Mouse (Mus musculus) liver, embryonic 14.5 days (tissue): ENCODE data around the gene Slc17a2. TPM values are rescaled to one million over a fixed set of nuclear protein-coding genes. Genes with fewer than 3 reads are reported as not detected.

Source experiments
- ATAC-seq: fragments of 200-750 bp; cut with Nextera tagmentation; 2 replicates; pipeline ENCODE4 v1.8.0; 2017; ENCODE audit warnings: moderate number of reproducible peaks, mild to moderate bottlenecking, moderate library complexity; ENCODE audit not compliant: insufficient read depth
- DNase-seq, 3 experiments: peaks; one replicate each; pipeline ENCODE4 v3.0.0-alpha.2; 2012 to 2013; ENCODE audit warnings: low read depth in 3 of 3, low spot score in 3 of 3
- H3K27ac ChIP-seq: fragments of 300-500 bp; sonication (generic); 2 replicates; pipeline ENCODE4 v1.5.1; 2014; ENCODE audit warnings: moderate library complexity, mild to moderate bottlenecking, control low read depth, inconsistent platforms
- H3K27me3 ChIP-seq: fragments of 300-500 bp; sonication (generic); 2 replicates; pipeline ENCODE4 v1.6.1; 2014; ENCODE audit warnings: mild to moderate bottlenecking, low read length, moderate library complexity; ENCODE audit not compliant: control insufficient read depth, insufficient read depth
- H3K36me3 ChIP-seq: fragments of 300-500 bp; sonication (generic); replicated peaks from 2 replicates; pipeline ENCODE4 v1.6.1; 2014; ENCODE audit warnings: low read depth; ENCODE audit not compliant: control insufficient read depth, insufficient read depth
- H3K4me1 ChIP-seq, 2 experiments: fragments of 200-500 bp in 1 of 2; fragments of 300-500 bp in 1 of 2; sonication (generic) in 1 of 2; replicated peaks; 2 replicates each; pipeline ENCODE4 v1.6.1; 2012 to 2014; ENCODE audit warnings: antibody characterized with exemption in 1 of 2, inconsistent platforms in 1 of 2, low read length in 1 of 2; ENCODE audit not compliant: control insufficient read depth in 2 of 2, insufficient read depth in 2 of 2
- H3K4me2 ChIP-seq: fragments of 300-500 bp; sonication (generic); 2 replicates; pipeline ENCODE4 v1.6.1; 2014; ENCODE audit warnings: low read depth, mild to moderate bottlenecking, control low read depth, moderate library complexity
- H3K4me3 ChIP-seq, 2 experiments: fragments of 200-500 bp in 1 of 2; fragments of 300-500 bp in 1 of 2; sonication (generic) in 1 of 2; 2 replicates each; pipeline ENCODE4 v1.5.1; 2012 to 2014; ENCODE audit warnings: low read depth in 2 of 2, low read length in 2 of 2, mild to moderate bottlenecking in 2 of 2, control low read depth in 1 of 2, inconsistent platforms in 1 of 2, moderate library complexity in 1 of 2; ENCODE audit not compliant: insufficient read depth in 1 of 2
- H3K9ac ChIP-seq: fragments of 300-500 bp; sonication (generic); replicated peaks from 2 replicates; pipeline ENCODE4 v1.6.1; 2014; ENCODE audit warnings: mild to moderate bottlenecking, control low read depth, moderate library complexity
- H3K9me3 ChIP-seq: fragments of 300-500 bp; sonication (generic); 2 replicates; pipeline ENCODE4 v1.6.1; 2016; ENCODE audit warnings: low read length, mixed read lengths; ENCODE audit not compliant: control insufficient read depth
- CTCF ChIP-seq: IDR thresholded peaks from 2 replicates; pipeline ENCODE4 v1.5.1; 2016; ENCODE audit warnings: antibody characterized with exemption, low read depth, control low read depth
- EP300 ChIP-seq: IDR thresholded peaks from 2 replicates; pipeline ENCODE4 v1.6.1; 2016; ENCODE audit warnings: antibody characterized with exemption, low read depth
- WGBS: fragments of 180-500 bp; shearing (Covaris S2); extraction: QIAGEN DNeasy Blood & Tissue Kit; methylation state at CpG from one replicate; pipeline ENCODE4 v1.1.7; 2014; ENCODE audit not compliant: insufficient replicate concordance; 5-methylcytosine and 5-hydroxymethylcytosine counted together
- polyA plus RNA-seq, 2 experiments: library from polyadenylated mRNA; depleted of rRNA in 1 of 2; stranded (reverse) in 1 of 2; unstranded in 1 of 2; fragments of >200 nt; fragmentation: Nextera tagmentation in 1 of 2; extraction: Ambion mirVana in 1 of 2; gene quantifications; 2 replicates each; pipeline versions ENCODE4 v1.2.1 to v1.2.3; 2012 to 2014

Slc17a2 gene
- polyA plus RNA-seq, 2 experiments, result 1.1 to 1.3 TPM

GRCm38 (mm10) chr13:23867000-23867399 lies 60.2 kb downstream of the Slc17a2 start:
- Histone ChIP-seq H3K9me3 (no peaks in the 10 kb centered on the region), H3K4me3 (no peak overlapping the region), H3K9ac (no peak overlapping the region), H3K36me3 (no peaks in the 10 kb centered on the region), H3K4me1 (peaks cover 0 to 18% of the 10 kb centered on the region in 2 experiments; a peak in 2 of 4 replicates), H3K27me3 (no peaks in the 10 kb centered on the region), H3K4me2 (no peak overlapping the region), H3K27ac (no peak overlapping the region)
- DNase-seq (no peak), ATAC-seq (no peak)
- 62% methylated on average over 6 of the region's 6 CpGs for WGBS
- no peak for TF ChIP-seq CTCF
- TF ChIP-seq EP300, result no peak

- WGBS, result 70% methylated on average over 7 of the region's 7 CpGs
- no peaks in the 10 kb centered on the region for H3K9me3 ChIP-seq
- no peak for TF ChIP-seq EP300
- no peak for TF ChIP-seq CTCF
- no peak within 1 kb of the TSS; the same call in 1 of the 2 replicates for H3K4me2 ChIP-seq
- H3K27me3 ChIP-seq, result no peaks in the 10 kb centered on the region
- H3K36me3 ChIP-seq, result no peaks in the 10 kb centered on the region
- peaks cover 0 to 18% of the 10 kb centered on the region in 2 experiments; a peak in 2 of 4 replicates for H3K4me1 ChIP-seq
- H3K9ac ChIP-seq, result no peak within 1 kb of the TSS
- DNase-seq, result no peak
- H3K27ac ChIP-seq, result no peak within 1 kb of the TSS
- peak; percentile 41; the same call in 1 of the 2 replicates for ATAC-seq
- H3K4me3 ChIP-seq, result no peak within 1 kb of the TSS
These were observed 60.6 kb downstream of the Slc17a2 start, which contains the start of gene Slc17a1 for GRCm38 (mm10) chr13:23867405-23867804. Gene Slc17a1 (plus strand): TSS chr13:23867750.

- Histone ChIP-seq H3K36me3 (no peaks in the 10 kb centered on the region), H3K27ac (no peak overlapping the region), H3K27me3 (no peaks in the 10 kb centered on the region), H3K4me1 (peaks cover 0 to 18% of the 10 kb centered on the region in 2 experiments; a peak in 2 of 4 replicates), H3K9ac (no peak overlapping the region), H3K4me3 (no peak overlapping the region), H3K4me2 (no peak overlapping the region), H3K9me3 (no peaks in the 10 kb centered on the region)
- DNase-seq (peak in 2 of 3 experiments; percentile 17 to 20), ATAC-seq (no peak)
- 54% methylated on average over 8 of the region's 8 CpGs for whole genome bisulfite sequencing
- no peak for TF ChIP-seq CTCF
- no peak for TF ChIP-seq EP300
These were observed 62.2 kb downstream of the Slc17a2 start for GRCm38 (mm10) chr13:23868790-23869533.

- WGBS, result 51% methylated on average over 3 of the region's 3 CpGs
- Histone ChIP-seq H3K27me3 (no peaks in the 10 kb centered on the region), H3K27ac (no peak overlapping the region), H3K36me3 (no peaks in the 10 kb centered on the region), H3K9me3 (no peaks in the 10 kb centered on the region), H3K9ac (no peak overlapping the region), H3K4me1 (peaks cover 0 to 18% of the 10 kb centered on the region in 2 experiments; a peak in 2 of 4 replicates), H3K4me2 (no peak overlapping the region), H3K4me3 (no peak overlapping the region)
- no peak for DNase-seq
- TF ChIP-seq CTCF, result no peak
- TF ChIP-seq EP300, result no peak
- no peak for ATAC-seq
These were observed 63.2 kb downstream of the Slc17a2 start for GRCm38 (mm10) chr13:23869996-23870395.

GRCm38 (mm10) chr13:23873141-23873540 lies 66.3 kb downstream of the Slc17a2 start:
- no peak overlapping the region for H3K27ac ChIP-seq
- no peak for ATAC-seq
- peaks cover 0 to 11% of the 10 kb centered on the region in 2 experiments; a peak in 2 of 4 replicates for H3K4me1 ChIP-seq
- H3K27me3 ChIP-seq, result no peaks in the 10 kb centered on the region
- no peak overlapping the region for H3K4me2 ChIP-seq
- H3K9ac ChIP-seq, result no peak overlapping the region
- H3K4me3 ChIP-seq, result no peak overlapping the region
- TF ChIP-seq CTCF (no peak), EP300 (no peak)
- no peak for DNase-seq
- H3K9me3 ChIP-seq, result no peaks in the 10 kb centered on the region
- no peaks in the 10 kb centered on the region for H3K36me3 ChIP-seq
- 32% methylated on average over 5 of the region's 5 CpGs for WGBS

Other genes starting within 250 kb of the Slc17a2 start
- gene Hist1h3e, start 244.6 kb upstream of the Slc17a2 start, polyA plus RNA-seq (2012; rRNA removed), result 25.4 and 53.3 TPM in 2 replicates
- 3.9 and 5.1 TPM in 2 replicates for gene Hist1h3e, start 244.6 kb upstream of the Slc17a2 start, polyA plus RNA-seq (2014; fragmentation: Nextera tagmentation; extraction: Ambion mirVana)
- 10.8 and 14.3 TPM in 2 replicates for gene Hist1h2ae, start 235.8 kb upstream of the Slc17a2 start, polyA plus RNA-seq (2012; rRNA removed)
- gene Hist1h2ae, start 235.8 kb upstream of the Slc17a2 start, polyA plus RNA-seq (2014; fragmentation: Nextera tagmentation; extraction: Ambion mirVana), result 150 and 151 TPM in 2 replicates
- 42.1 and 55.9 TPM in 2 replicates for gene Hist1h2bg, start 235.6 kb upstream of the Slc17a2 start, polyA plus RNA-seq (2012; rRNA removed)
- 6.9 and 10.2 TPM in 2 replicates for gene Hist1h2bg, start 235.6 kb upstream of the Slc17a2 start, polyA plus RNA-seq (2014; fragmentation: Nextera tagmentation; extraction: Ambion mirVana)
- gene Hist1h2bf, start 232.8 kb upstream of the Slc17a2 start, polyA plus RNA-seq (2012; rRNA removed), result 15.9 and 35.2 TPM in 2 replicates
- 3.4 and 4.4 TPM in 2 replicates for gene Hist1h2bf, start 232.8 kb upstream of the Slc17a2 start, polyA plus RNA-seq (2014; fragmentation: Nextera tagmentation; extraction: Ambion mirVana)
- 10.4 and 25.5 TPM in 2 replicates for gene Hist1h2ad, start 232.6 kb upstream of the Slc17a2 start, polyA plus RNA-seq (2012; rRNA removed)
- 4.7 and 5.1 TPM in 2 replicates for gene Hist1h2ad, start 232.6 kb upstream of the Slc17a2 start, polyA plus RNA-seq (2014; fragmentation: Nextera tagmentation; extraction: Ambion mirVana)
- gene Hist1h3d, start 231.2 kb upstream of the Slc17a2 start, polyA plus RNA-seq (2012; rRNA removed), result 20.4 and 27.3 TPM in 2 replicates
- gene Hist1h3d, start 231.2 kb upstream of the Slc17a2 start, polyA plus RNA-seq (2014; fragmentation: Nextera tagmentation; extraction: Ambion mirVana), result 7.1 and 7.2 TPM in 2 replicates
- gene Hist1h4d, start 225.4 kb upstream of the Slc17a2 start, polyA plus RNA-seq (2012; rRNA removed), result 8.6 and 12.8 TPM in 2 replicates
- 152 and 155 TPM in 2 replicates for gene Hist1h4d, start 225.4 kb upstream of the Slc17a2 start, polyA plus RNA-seq (2014; fragmentation: Nextera tagmentation; extraction: Ambion mirVana)
- 2.8 and 3.3 TPM in 2 replicates for gene Hist1h2be, start 185.9 kb upstream of the Slc17a2 start, polyA plus RNA-seq (2012; rRNA removed)
- 0.95 and 1.3 TPM in 2 replicates for gene Hist1h2be, start 185.9 kb upstream of the Slc17a2 start, polyA plus RNA-seq (2014; fragmentation: Nextera tagmentation; extraction: Ambion mirVana)
- gene Hist1h1e, start 184.4 kb upstream of the Slc17a2 start, polyA plus RNA-seq (2012; rRNA removed), result 6.3 and 8.0 TPM in 2 replicates
- gene Hist1h1e, start 184.4 kb upstream of the Slc17a2 start, polyA plus RNA-seq (2014; fragmentation: Nextera tagmentation; extraction: Ambion mirVana), result 23.1 and 24.4 TPM in 2 replicates
- 1.5 and 1.8 TPM in 2 replicates for gene Hist1h2ac, start 123.0 kb upstream of the Slc17a2 start, polyA plus RNA-seq (2012; rRNA removed)
- gene Hist1h2ac, start 123.0 kb upstream of the Slc17a2 start, polyA plus RNA-seq (2014; fragmentation: Nextera tagmentation; extraction: Ambion mirVana), result 1.1 and 1.3 TPM in 2 replicates
- gene Hist1h2bc, start 122.8 kb upstream of the Slc17a2 start, polyA plus RNA-seq (2012; rRNA removed), result 67.1 and 79.7 TPM in 2 replicates
- 104 and 106 TPM in 2 replicates for gene Hist1h2bc, start 122.8 kb upstream of the Slc17a2 start, polyA plus RNA-seq (2014; fragmentation: Nextera tagmentation; extraction: Ambion mirVana)
- gene Hist1h1t, start 111.2 kb upstream of the Slc17a2 start, polyA plus RNA-seq (2012; rRNA removed), result 0.13 TPM in 1 of 2 replicates, not detected in the other
- not detected in 2 replicates for gene Hist1h1t, start 111.2 kb upstream of the Slc17a2 start, polyA plus RNA-seq (2014; fragmentation: Nextera tagmentation; extraction: Ambion mirVana)
- gene Hist1h4c, start 108.5 kb upstream of the Slc17a2 start, polyA plus RNA-seq (2012; rRNA removed), result 3.5 and 6.2 TPM in 2 replicates
- gene Hist1h4c, start 108.5 kb upstream of the Slc17a2 start, polyA plus RNA-seq (2014; fragmentation: Nextera tagmentation; extraction: Ambion mirVana), result 8.5 and 10.1 TPM in 2 replicates
- 2.8 and 3.4 TPM in 2 replicates for gene Hfe, start 96.1 kb upstream of the Slc17a2 start, polyA plus RNA-seq (2012; rRNA removed)
- gene Hfe, start 96.1 kb upstream of the Slc17a2 start, polyA plus RNA-seq (2014; fragmentation: Nextera tagmentation; extraction: Ambion mirVana), result 10.8 and 12.2 TPM in 2 replicates
- 37.4 and 46.8 TPM in 2 replicates for gene Hist1h1c, start 68.2 kb upstream of the Slc17a2 start, polyA plus RNA-seq (2012; rRNA removed)
- 72.5 and 86.6 TPM in 2 replicates for gene Hist1h1c, start 68.2 kb upstream of the Slc17a2 start, polyA plus RNA-seq (2014; fragmentation: Nextera tagmentation; extraction: Ambion mirVana)
- 48.5 and 88.2 TPM in 2 replicates for gene Hist1h3c, start 61.4 kb upstream of the Slc17a2 start, polyA plus RNA-seq (2012; rRNA removed)
- 3.6 and 5.7 TPM in 2 replicates for gene Hist1h3c, start 61.4 kb upstream of the Slc17a2 start, polyA plus RNA-seq (2014; fragmentation: Nextera tagmentation; extraction: Ambion mirVana)
- gene Hist1h2bb, start 60.3 kb upstream of the Slc17a2 start, polyA plus RNA-seq (2012; rRNA removed), result 20.0 and 34.0 TPM in 2 replicates
- 2.6 and 3.5 TPM in 2 replicates for gene Hist1h2bb, start 60.3 kb upstream of the Slc17a2 start, polyA plus RNA-seq (2014; fragmentation: Nextera tagmentation; extraction: Ambion mirVana)
- gene Hist1h2ab, start 55.9 kb upstream of the Slc17a2 start, polyA plus RNA-seq (2012; rRNA removed), result 45.2 and 45.3 TPM in 2 replicates
- gene Hist1h2ab, start 55.9 kb upstream of the Slc17a2 start, polyA plus RNA-seq (2014; fragmentation: Nextera tagmentation; extraction: Ambion mirVana), result 70.4 and 74.8 TPM in 2 replicates
- gene Hist1h3b, start 54.7 kb upstream of the Slc17a2 start, polyA plus RNA-seq (2012; rRNA removed), result 40.0 and 45.7 TPM in 2 replicates
- 8.9 and 11.4 TPM in 2 replicates for gene Hist1h3b, start 54.7 kb upstream of the Slc17a2 start, polyA plus RNA-seq (2014; fragmentation: Nextera tagmentation; extraction: Ambion mirVana)
- gene Hist1h4b, start 50.0 kb upstream of the Slc17a2 start, polyA plus RNA-seq (2012; rRNA removed), result 9.2 and 21.6 TPM in 2 replicates
- gene Hist1h4b, start 50.0 kb upstream of the Slc17a2 start, polyA plus RNA-seq (2014; fragmentation: Nextera tagmentation; extraction: Ambion mirVana), result 4.5 and 5.1 TPM in 2 replicates
- 4.3 and 11.8 TPM in 2 replicates for gene Hist1h4a, start 45.8 kb upstream of the Slc17a2 start, polyA plus RNA-seq (2012; rRNA removed)
- gene Hist1h4a, start 45.8 kb upstream of the Slc17a2 start, polyA plus RNA-seq (2014; fragmentation: Nextera tagmentation; extraction: Ambion mirVana), result 0.57 and 0.78 TPM in 2 replicates
- gene Hist1h3a, start 44.6 kb upstream of the Slc17a2 start, polyA plus RNA-seq (2012; rRNA removed), result 36.1 and 49.8 TPM in 2 replicates
- 5.8 and 7.5 TPM in 2 replicates for gene Hist1h3a, start 44.6 kb upstream of the Slc17a2 start, polyA plus RNA-seq (2014; fragmentation: Nextera tagmentation; extraction: Ambion mirVana)
- 7.6 and 11.9 TPM in 2 replicates for gene Hist1h1a, start 43.3 kb upstream of the Slc17a2 start, polyA plus RNA-seq (2012; rRNA removed)
- 6.3 and 7.4 TPM in 2 replicates for gene Hist1h1a, start 43.3 kb upstream of the Slc17a2 start, polyA plus RNA-seq (2014; fragmentation: Nextera tagmentation; extraction: Ambion mirVana)
- 0.06 TPM in 1 of 2 replicates, not detected in the other for gene Trim38, start 37.1 kb upstream of the Slc17a2 start, polyA plus RNA-seq (2012; rRNA removed)
- gene Trim38, start 37.1 kb upstream of the Slc17a2 start, polyA plus RNA-seq (2014; fragmentation: Nextera tagmentation; extraction: Ambion mirVana), result not detected in 2 replicates
- gene Slc17a3, start 32.4 kb downstream of the Slc17a2 start, polyA plus RNA-seq (2012; rRNA removed), result 3.8 TPM in 2 replicates
- 4.7 and 6.1 TPM in 2 replicates for gene Slc17a3, start 32.4 kb downstream of the Slc17a2 start, polyA plus RNA-seq (2014; fragmentation: Nextera tagmentation; extraction: Ambion mirVana)
- gene Slc17a1, start 60.8 kb downstream of the Slc17a2 start, polyA plus RNA-seq (2012; rRNA removed), result 0.11 and 0.12 TPM in 2 replicates
- 0.08 and 0.25 TPM in 2 replicates for gene Slc17a1, start 60.8 kb downstream of the Slc17a2 start, polyA plus RNA-seq (2014; fragmentation: Nextera tagmentation; extraction: Ambion mirVana)
- gene Slc17a4, start 108.0 kb downstream of the Slc17a2 start, polyA plus RNA-seq (2012; rRNA removed), result 0.02 and 0.03 TPM in 2 replicates
- 0.04 and 0.08 TPM in 2 replicates for gene Slc17a4, start 108.0 kb downstream of the Slc17a2 start, polyA plus RNA-seq (2014; fragmentation: Nextera tagmentation; extraction: Ambion mirVana)
- gene Hist1h2ba, start 127.2 kb downstream of the Slc17a2 start, polyA plus RNA-seq (2012; rRNA removed), result not detected in 2 replicates
- gene Hist1h2ba, start 127.2 kb downstream of the Slc17a2 start, polyA plus RNA-seq (2014; fragmentation: Nextera tagmentation; extraction: Ambion mirVana), result not detected in 2 replicates
- not detected in 2 replicates for gene Hist1h2aa, start 127.5 kb downstream of the Slc17a2 start, polyA plus RNA-seq (2012; rRNA removed)
- gene Hist1h2aa, start 127.5 kb downstream of the Slc17a2 start, polyA plus RNA-seq (2014; fragmentation: Nextera tagmentation; extraction: Ambion mirVana), result not detected in 2 replicates
- not detected in 2 replicates for gene Scgn, start 184.2 kb downstream of the Slc17a2 start, polyA plus RNA-seq (2012; rRNA removed)
- not detected in 2 replicates for gene Scgn, start 184.2 kb downstream of the Slc17a2 start, polyA plus RNA-seq (2014; fragmentation: Nextera tagmentation; extraction: Ambion mirVana)